Comparison of ENCODE assay signal across 19 mouse cellular contexts in the genomic region with DNA sequence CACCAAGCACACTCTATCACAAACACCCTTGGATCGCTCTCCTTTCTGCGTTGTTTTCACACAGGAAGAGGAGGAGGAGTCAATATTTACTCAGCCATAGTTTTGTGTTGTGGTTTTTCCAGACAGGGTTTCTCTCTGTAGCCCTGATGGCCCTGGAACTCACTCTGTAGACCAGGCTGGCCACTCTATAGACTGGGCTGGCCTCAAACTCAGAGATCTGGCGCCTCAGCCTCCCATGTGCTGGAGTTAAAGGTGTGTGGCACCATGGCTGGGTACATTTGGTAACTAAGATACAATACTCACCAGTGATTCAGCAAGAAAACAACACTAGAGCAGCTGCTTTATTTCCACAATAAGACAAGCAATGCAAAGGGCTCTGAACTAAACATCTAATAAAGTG. TPM values are rescaled to one million over a fixed set of nuclear protein-coding genes. Genes with fewer than 3 reads are reported as not detected.
DNase-seq lines count a peak whose midpoint lies in the region; ATAC-seq and TF ChIP-seq lines count a peak whose summit lies in the region.
"Had no signal": no experiment of that assay in that cellular context is flagged by ENCODE, and none has a peak within 500 bp of the region (broad histone marks: within the 10 kb centered on the region; RNA-seq: fewer than 3 reads in every experiment).

No protein-coding gene starts in this region.

- peaks cover 92% of the 10 kb centered on the region for H3K79me2 ChIP-seq in CH12.LX (replicated peaks; ENCODE audit: control insufficient read depth, extremely low read depth, insufficient read depth, poor library complexity, severe bottlenecking)
- peaks cover 99% of the 10 kb centered on the region for H3K79me2 ChIP-seq in macrophage (ENCODE audit: inconsistent target)

- no peak for TF ChIP-seq CTCF in CH12.LX (conservative IDR thresholded peaks at IDR 0.05 in 1 of 2, IDR thresholded peaks at IDR 0.05 in 1 of 2; ENCODE audit: low read depth in 2 of 2, low read length in 2 of 2)

- no peak for TF ChIP-seq EP300 in CH12.LX (IDR thresholded peaks at IDR 0.05; ENCODE audit: low read length)

- TF ChIP-seq RAD21 in CH12.LX (IDR thresholded peaks at IDR 0.05; ENCODE audit: low read depth, low read length): no peak

- dilution Hi-C loops in CH12.LX (cut with MboI; ENCODE audit: extremely low pct_ligation_motif_present, extremely low pct_unique_long_range_greater_than_20kb, low sequenced_read_pairs): no loop called here

- peaks cover 83% of the 10 kb centered on the region for H3K4me1 ChIP-seq in megakaryocyte, embryonic 14.5 days
- H3K4me1 ChIP-seq in CH12.LX (ENCODE audit: control insufficient read depth in 1 of 2, insufficient read depth in 2 of 2): peaks cover 30 to 70% of the 10 kb centered on the region in 2 experiments
- peaks cover 9% of the 10 kb centered on the region; the same call in 1 of the 2 replicates for H3K4me1 ChIP-seq in limb, embryonic 10.5 days

- H3K27me3 ChIP-seq in megakaryocyte, embryonic 14.5 days (replicated peaks): no peaks in the 10 kb centered on the region
- no peaks in the 10 kb centered on the region for H3K27me3 ChIP-seq in CH12.LX (replicated peaks)
- no peaks in the 10 kb centered on the region for H3K27me3 ChIP-seq in limb, embryonic 10.5 days (ENCODE audit: low read depth, poor library complexity, severe bottlenecking)
- H3K27me3 ChIP-seq: neural tube, embryonic 15.5 days had no signal

- no peak for ATAC-seq in megakaryocyte, adult 5-6 weeks (ENCODE audit: poor library complexity, severe bottlenecking)
- ATAC-seq: forebrain, embryonic 14.5 days had no signal

- no peak overlapping the region for H3K27ac ChIP-seq in CH12.LX (ENCODE audit: insufficient read depth, low read depth)
- peak overlapping the region; percentile 89 for H3K27ac ChIP-seq in macrophage
- H3K27ac ChIP-seq in limb, embryonic 10.5 days: no peak overlapping the region
- H3K27ac ChIP-seq: hindbrain, embryonic 14.5 days; midbrain, embryonic 10.5 days; neural tube, embryonic 15.5 days had no signal

- in situ Hi-C loops in CH12.LX (cut with MboI; ENCODE audit: low pct_ligation_motif_present, low pct_unique_long_range_greater_than_20kb, low sequenced_read_pairs): no loop called here

- WGBS in macrophage (ENCODE audit: missing documents): 56% methylated on average over 3 of the region's 3 CpGs
- WGBS in limb, embryonic 10.5 days: 83% methylated on average over 3 of the region's 3 CpGs

- H3K36me3 ChIP-seq in megakaryocyte, embryonic 14.5 days (replicated peaks; ENCODE audit: low read length): peaks cover 22% of the 10 kb centered on the region
- H3K36me3 ChIP-seq in CH12.LX (replicated peaks in 1 of 2; ENCODE audit: control insufficient read depth in 1 of 2, insufficient read depth in 1 of 2, low read length in 1 of 2) (peaks cover 0 to 16% of the 10 kb centered on the region in 2 experiments), macrophage (ENCODE audit: inconsistent target) (no peaks in the 10 kb centered on the region)
- H3K36me3 ChIP-seq in limb, embryonic 10.5 days: no peaks in the 10 kb centered on the region
- H3K36me3 ChIP-seq: neural tube, embryonic 15.5 days had no signal

- H3K9me3 ChIP-seq in megakaryocyte, embryonic 14.5 days: no peaks in the 10 kb centered on the region
- no peaks in the 10 kb centered on the region for H3K9me3 ChIP-seq in CH12.LX (replicated peaks; ENCODE audit: low read length)
- no peaks in the 10 kb centered on the region for H3K9me3 ChIP-seq in limb, embryonic 10.5 days (replicated peaks)
- H3K9me3 ChIP-seq: midbrain, embryonic 10.5 days; neural tube, embryonic 15.5 days had no signal

- peak overlapping the region; percentile 87 for H3K4me3 ChIP-seq in megakaryocyte, embryonic 14.5 days (replicated peaks)
- H3K4me3 ChIP-seq in CH12.LX (replicated peaks in 1 of 3; ENCODE audit: low read depth in 2 of 3, low read length in 2 of 3, poor library complexity in 1 of 3) (no peak overlapping the region), macrophage (ENCODE audit: inconsistent target) (no peak overlapping the region)
- H3K4me3 ChIP-seq in limb, embryonic 10.5 days: no peak overlapping the region
- H3K4me3 ChIP-seq: midbrain, embryonic 10.5 days; neural tube, embryonic 15.5 days had no signal

- H3K4me2 ChIP-seq in CH12.LX (ENCODE audit: insufficient read depth, low read depth, poor library complexity, severe bottlenecking): 0 out of 2 replicates have a peak overlapping the region, but pooled peaks have one; percentile 4
- H3K4me2 ChIP-seq: hindbrain, embryonic 14.5 days; neural tube, embryonic 15.5 days had no signal

- DNase-seq in CH12.LX (ENCODE audit: extremely low read depth) (no peak), liver (peak; percentile 55)
- DNase-seq in Muller cell, postnatal 12 days (ENCODE audit: inconsistent ontology term): no peak
- DNase-seq in limb, embryonic 10.5 days (ENCODE audit: low spot score): no peak
- DNase-seq: adrenal gland, adult 8-10 months; cerebellum, adult 11-12 months; cerebellum, postnatal 25 days; heart, postnatal 10 days; kidney, adult 11 months; kidney, postnatal 10 days; lung, postnatal 10 days; right cerebral cortex, postnatal 25 days had no signal

- no peak overlapping the region for H3K9ac ChIP-seq in CH12.LX (ENCODE audit: insufficient read depth, low read depth)
- H3K9ac ChIP-seq: hindbrain, embryonic 14.5 days; neural tube, embryonic 15.5 days had no signal

- no peak for TF ChIP-seq POLR2A in CH12.LX (IDR thresholded peaks at IDR 0.05; ENCODE audit: low read depth, low read length)

TF ChIP-seq in CH12.LX, 34 proteins besides CTCF, POLR2A, EP300 and RAD21:
- TF ChIP-seq ETS1 (conservative IDR thresholded peaks at IDR 0.05; ENCODE audit: low read depth, low read length): no peak
- no peak for TF ChIP-seq E2F4 (IDR thresholded peaks at IDR 0.05; ENCODE audit: insufficient replicate concordance, low read depth, low read length)
- no peak for TF ChIP-seq MAFK (IDR thresholded peaks at IDR 0.05; ENCODE audit: insufficient replicate concordance, low read length)
- TF ChIP-seq KAT2A (IDR thresholded peaks at IDR 0.05; ENCODE audit: insufficient replicate concordance, low read length): no peak
- no peak for TF ChIP-seq MXI1 (IDR thresholded peaks at IDR 0.05; ENCODE audit: low read depth, low read length)
- TF ChIP-seq POLR2AphosphoS2 (IDR thresholded peaks at IDR 0.05; ENCODE audit: low read depth, low read length): no peak
- TF ChIP-seq NRF1 (IDR thresholded peaks at IDR 0.05; ENCODE audit: low read depth, low read length): no peak

RNA-seq across cellular contexts. Expression of gene Rsbn1l, which starts 13.7 kb away (rescaled TPM):
- 15.8 and 22.7 TPM in 2 replicates for polyA plus RNA-seq in megakaryocyte, embryonic 14.5 days (2012; ENCODE audit: insufficient read depth, low replicate concordance)
- 27.6 and 31.7 TPM in 2 replicates for total RNA-seq in megakaryocyte, adult 5-6 weeks (2015)
- total RNA-seq in megakaryocyte, adult 5-6 weeks (2017): 42.2 and 52.9 TPM in 2 replicates
- total RNA-seq in CH12.LX (2012; rRNA removed) (8.1 and 8.3 TPM in 2 replicates), CH12.LX (2014; rRNA removed) (17.0 TPM in 2 replicates)
- polyA plus RNA-seq in CH12.LX (2012; ENCODE audit: insufficient read length, low read depth) (20.2 and 22.3 TPM in 2 replicates), macrophage (2018) (20.9 to 24.6 TPM (median 22.9 TPM) in 3 replicates)
- 100 to 1,000 TPM in 12 of 26 experiments, 10 to 100 TPM in 14; 33.2 to 182 (median 92.9) TPM for total RNA-seq in macrophage (2018; cell fraction: chromatin; rRNA removed)
- 10 to 100 TPM; 18.9 to 34.4 (median 28.6) TPM for total RNA-seq in macrophage (2018; cell fraction: cytosol; rRNA removed)
- 100 to 1,000 TPM in 6 of 26 experiments, 10 to 100 TPM in 20; 37.4 to 175 (median 76.9) TPM for total RNA-seq in macrophage (2018; cell fraction: nucleus; rRNA removed)
- polyA plus RNA-seq in limb, embryonic 10.5 days (2016; fragmentation: Nextera tagmentation; extraction: Ambion mirVana): 4.5 and 4.9 TPM in 2 replicates
